Mouse (Mus musculus): ENCODE results near the gene Fbxl2. TPM values are rescaled to one million over a fixed set of nuclear protein-coding genes. Genes with fewer than 3 reads are reported as not detected.
A peak's percentile ranks its signal among the peaks of the same experiment; 100 is the strongest.

Gene Fbxl2
- polyA plus RNA-seq, 1 experiment from 2014 or later: 5.1 TPM

GRCm38 (mm10) chr9:113930534-113931374 lies 115.2 kb downstream of the Fbxl2 start, which contains the start of gene Ubp1:
Gene Ubp1 (plus strand): TSS chr9:113930934.
- H3K4me2 ChIP-seq: peak within 1 kb of the TSS; percentile 79
- H3K4me1 ChIP-seq: peaks cover 25% of the 10 kb centered on the region
- H3K4me3 ChIP-seq: peak within 1 kb of the TSS; percentile 99
- H3K27ac ChIP-seq: peak within 1 kb of the TSS; percentile 88
- peak; percentile 98 for ATAC-seq (ENCODE audit: borderline replicate concordance, extremely low read depth, low FRiP score, low TSS enrichment)
- WGBS: under 1% methylated on average over 45 of the region's 86 CpGs
- H3K36me3 ChIP-seq: no peaks in the 10 kb centered on the region
- H3K9me3 ChIP-seq: no peaks in the 10 kb centered on the region
- H3K27me3 ChIP-seq: no peaks in the 10 kb centered on the region
- H3K9ac ChIP-seq: peak within 1 kb of the TSS; percentile 93

- Histone ChIP-seq H3K27ac (no peak overlapping the region), H3K27me3 (no peaks in the 10 kb centered on the region), H3K36me3 (no peaks in the 10 kb centered on the region), H3K4me2 (no peak overlapping the region), H3K9me3 (no peaks in the 10 kb centered on the region), H3K4me1 (peaks cover 20% of the 10 kb centered on the region), H3K9ac (no peak overlapping the region), H3K4me3 (no peak overlapping the region)
- no peak for ATAC-seq (ENCODE audit: borderline replicate concordance, extremely low read depth, low FRiP score, low TSS enrichment)
- WGBS: 82% methylated on average over 1 of the region's 1 CpGs
These were observed 116.3 kb downstream of the Fbxl2 start for GRCm38 (mm10) chr9:113929676-113930075.

- no peaks in the 10 kb centered on the region for H3K27me3 ChIP-seq
- H3K9ac ChIP-seq: no peak overlapping the region
- H3K4me3 ChIP-seq: no peak overlapping the region
- no peaks in the 10 kb centered on the region for H3K9me3 ChIP-seq
- H3K4me1 ChIP-seq: peaks cover 19% of the 10 kb centered on the region
- H3K4me2 ChIP-seq: no peak overlapping the region
- H3K27ac ChIP-seq: no peak overlapping the region
- H3K36me3 ChIP-seq: no peaks in the 10 kb centered on the region
- ATAC-seq (ENCODE audit: borderline replicate concordance, extremely low read depth, low FRiP score, low TSS enrichment): no peak
- 69% methylated on average over 4 of the region's 4 CpGs for WGBS
These were observed 117.4 kb downstream of the Fbxl2 start for GRCm38 (mm10) chr9:113928591-113928990.

GRCm38 (mm10) chr9:113924883-113925282 lies 121.1 kb downstream of the Fbxl2 start:
- H3K27ac ChIP-seq: no peak overlapping the region
- peaks cover 12% of the 10 kb centered on the region; the same call in 1 of the 2 replicates for H3K36me3 ChIP-seq
- no peaks in the 10 kb centered on the region for H3K9me3 ChIP-seq
- WGBS: 84% methylated on average over 5 of the region's 5 CpGs
- H3K4me2 ChIP-seq: no peak overlapping the region
- no peaks in the 10 kb centered on the region for H3K4me1 ChIP-seq
- no peak overlapping the region for H3K4me3 ChIP-seq
- no peak for ATAC-seq (ENCODE audit: borderline replicate concordance, extremely low read depth, low FRiP score, low TSS enrichment)
- no peak overlapping the region for H3K9ac ChIP-seq
- no peaks in the 10 kb centered on the region for H3K27me3 ChIP-seq

- H3K27ac ChIP-seq: no peak overlapping the region
- 88% methylated on average over 5 of the region's 5 CpGs for WGBS
- no peaks in the 10 kb centered on the region for H3K4me1 ChIP-seq
- H3K4me2 ChIP-seq: no peak overlapping the region
- H3K36me3 ChIP-seq: peaks cover 15% of the 10 kb centered on the region; the same call in 1 of the 2 replicates
- H3K9me3 ChIP-seq: no peaks in the 10 kb centered on the region
- H3K4me3 ChIP-seq: no peak overlapping the region
- ATAC-seq (ENCODE audit: borderline replicate concordance, extremely low read depth, low FRiP score, low TSS enrichment): no peak
- no peak overlapping the region for H3K9ac ChIP-seq
- no peaks in the 10 kb centered on the region for H3K27me3 ChIP-seq
These were observed 123.3 kb downstream of the Fbxl2 start for GRCm38 (mm10) chr9:113922677-113923076.

- Histone ChIP-seq H3K4me1 (no peaks in the 10 kb centered on the region), H3K27me3 (no peaks in the 10 kb centered on the region), H3K36me3 (peaks cover 41% of the 10 kb centered on the region), H3K9ac (no peak overlapping the region), H3K4me2 (no peak overlapping the region), H3K4me3 (no peak overlapping the region), H3K27ac (no peak overlapping the region), H3K9me3 (no peaks in the 10 kb centered on the region)
- ATAC-seq (ENCODE audit: borderline replicate concordance, extremely low read depth, low FRiP score, low TSS enrichment): no peak
- 95% methylated on average over 5 of the region's 5 CpGs for WGBS
These were observed 130.2 kb downstream of the Fbxl2 start for GRCm38 (mm10) chr9:113915789-113916188.

Other genes with a start within 250 kb of the Fbxl2 start
- 31.9 and 33.8 TPM in 2 replicates for gene Ubp1, start 115.3 kb downstream of the Fbxl2 start, polyA plus RNA-seq (2015; fragmentation: Nextera tagmentation; extraction: Ambion mirVana)
- 0.89 and 0.97 TPM in 2 replicates for gene Susd5, start 10.9 kb upstream of the Fbxl2 start, polyA plus RNA-seq (2015; fragmentation: Nextera tagmentation; extraction: Ambion mirVana)

All from lung, embryonic 15.5 days (tissue).